Mouse (Mus musculus) urinary bladder, postnatal 36 days (tissue): ENCODE results near the gene Ankrd22.

Experiments
- DNase-seq, 2 experiments: peaks; one replicate each; pipeline ENCODE4 v3.0.0; 2022; ENCODE audit warnings: low spot score in 2 of 2, mixed read lengths in 1 of 2

The Ankrd22 gene

GRCm38 (mm10) chr19:34181234-34181633 lies 15.4 kb upstream of the Ankrd22 start:
- no peak for DNase-seq

DNA sequence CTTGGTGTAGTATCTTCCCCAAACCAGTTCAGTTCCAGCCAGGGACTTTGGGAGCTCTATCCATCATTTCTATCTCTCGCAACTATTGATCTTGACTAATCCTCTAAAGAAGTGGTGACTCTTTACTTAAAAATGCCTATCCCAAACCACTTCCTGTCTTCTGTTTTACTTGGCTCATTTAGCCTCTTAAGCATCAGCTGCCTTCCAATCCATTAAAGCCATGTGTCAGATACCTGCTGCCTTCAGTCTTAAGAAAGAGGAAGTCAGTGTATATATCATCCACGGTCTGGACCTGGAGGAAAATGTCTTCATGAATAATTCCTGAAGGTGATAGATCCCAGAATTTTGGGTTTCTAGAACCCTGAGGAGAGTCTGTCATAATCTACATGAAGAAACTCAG lies 14.5 kb upstream of the Ankrd22 start:
- DNase-seq, result no peak

DNA sequence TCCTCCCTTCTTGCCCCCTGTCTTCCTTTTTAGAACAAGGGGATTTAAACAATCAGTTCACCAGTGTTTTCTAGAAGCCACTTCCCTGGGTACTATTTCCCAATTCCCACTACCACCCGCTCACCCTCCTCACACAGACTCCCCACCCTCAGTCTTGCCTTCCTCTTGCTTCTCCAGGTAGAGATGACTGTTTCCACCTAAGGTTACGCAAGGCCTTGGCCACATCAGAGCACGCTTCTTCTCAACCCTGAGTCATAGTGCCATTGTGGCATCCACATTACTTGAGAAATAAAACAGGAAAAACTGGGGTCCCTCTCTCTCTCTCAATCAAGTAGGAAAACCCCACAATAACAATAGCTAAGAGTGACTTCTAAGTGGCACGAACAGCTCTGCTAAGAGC lies 13.3 kb upstream of the Ankrd22 start:
- DNase-seq, result no peak

DNA sequence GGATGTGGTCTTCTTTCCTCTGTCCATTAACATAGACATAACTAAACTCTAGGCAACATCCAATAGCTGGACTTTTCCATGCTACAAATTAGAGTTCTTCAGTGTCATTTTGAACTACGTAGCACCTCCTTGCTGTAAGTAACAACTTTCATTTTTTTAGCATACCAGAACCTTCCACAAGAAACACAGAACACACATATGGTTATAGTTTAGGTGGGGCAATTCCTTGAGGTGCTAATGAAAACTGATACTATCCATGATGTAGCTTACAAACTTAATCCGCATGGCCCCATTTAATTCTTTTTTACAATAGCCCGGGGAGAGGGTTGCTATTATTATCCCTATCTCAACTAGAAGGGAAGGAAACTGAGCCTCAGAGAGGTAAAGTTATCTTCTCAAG lies 8.2 kb upstream of the Ankrd22 start:
- no peak for DNase-seq

GRCm38 (mm10) chr19:34171167-34171566 lies 5.3 kb upstream of the Ankrd22 start:
- no peak for DNase-seq

GRCm38 (mm10) chr19:34169121-34169520 lies 3.3 kb upstream of the Ankrd22 start:
- DNase-seq, result no peak

DNA sequence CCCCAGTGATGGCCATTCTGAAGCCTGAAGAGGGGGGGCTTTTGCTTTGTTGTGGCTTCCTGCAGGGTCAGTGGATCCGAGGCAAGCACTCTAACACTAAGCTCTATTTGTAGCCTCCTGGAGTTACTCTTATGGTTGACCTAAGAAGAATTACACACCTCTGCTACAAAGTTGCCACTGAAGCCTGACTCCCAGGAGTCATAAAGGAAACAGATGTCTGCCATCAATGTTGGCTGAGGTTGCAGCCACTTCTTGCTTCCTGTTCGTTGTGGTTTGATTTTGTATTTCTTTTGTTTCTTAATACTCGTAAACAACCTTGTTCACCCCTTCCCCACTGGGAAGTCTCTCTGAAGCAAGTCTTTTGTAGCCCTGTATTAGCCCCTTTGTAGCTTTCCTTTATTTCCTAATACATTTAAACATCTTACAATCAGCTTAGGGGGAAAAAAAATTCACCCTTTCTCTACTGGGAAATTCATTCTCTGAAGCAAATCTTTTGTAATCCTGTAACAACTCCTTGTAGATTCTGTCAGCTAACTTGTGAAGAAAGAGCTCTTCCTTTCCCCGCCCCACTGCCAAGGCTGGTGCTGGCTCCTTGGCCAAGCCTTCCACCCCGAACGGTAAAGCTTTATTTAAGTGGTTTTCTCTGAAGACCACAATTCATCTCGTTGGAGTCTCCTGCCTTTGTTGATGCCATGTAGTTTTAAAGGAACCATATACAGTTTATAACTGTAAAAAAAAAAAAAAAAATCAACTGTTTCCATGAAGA lies 2.2 kb upstream of the Ankrd22 start:
- DNase-seq, result no peak

DNA sequence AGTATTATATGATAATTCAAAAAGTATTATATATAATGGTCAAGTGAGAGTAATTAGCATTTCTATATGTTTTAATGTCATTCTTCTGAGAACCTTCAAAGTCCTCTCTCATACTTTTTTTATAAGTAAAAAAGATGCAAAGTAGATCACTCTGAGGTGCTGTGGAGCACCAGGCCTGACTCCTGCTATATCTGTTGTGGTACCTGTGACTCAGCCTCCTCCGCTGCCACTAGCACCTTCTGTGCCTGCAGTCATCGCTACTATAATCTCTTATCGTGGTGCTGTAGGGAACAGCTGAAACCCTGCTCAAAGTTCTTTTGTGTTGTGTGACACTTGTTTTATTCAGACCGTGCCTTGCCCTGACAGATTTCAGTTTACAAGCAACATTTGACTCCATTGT lies 533 bp upstream of the Ankrd22 start:
- DNase-seq, result no peak

DNA sequence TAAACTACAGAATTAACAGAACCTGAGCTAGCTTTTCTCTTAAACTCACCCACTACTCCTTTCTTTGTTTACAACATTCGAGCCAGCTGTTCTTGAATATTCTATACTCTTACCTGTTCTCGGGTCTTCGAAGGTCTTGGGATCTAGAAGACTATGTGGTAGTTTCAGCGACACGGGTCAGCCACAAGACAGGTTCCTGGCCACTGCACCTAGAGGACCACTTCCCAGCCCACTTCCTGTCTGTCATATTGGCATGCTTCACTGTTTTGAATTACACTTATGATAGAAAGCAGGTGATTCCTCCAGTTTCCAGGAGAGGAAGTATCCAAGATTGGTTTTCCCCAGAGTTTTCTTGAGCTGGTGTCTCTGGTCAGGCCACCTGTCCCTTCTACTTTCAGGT lies 3.2 kb downstream of the Ankrd22 start:
- no peak for DNase-seq

GRCm38 (mm10) chr19:34153263-34154144 lies 12.3 kb downstream of the Ankrd22 start:
- DNase-seq, result no peak

GRCm38 (mm10) chr19:34151909-34152308 lies 13.9 kb downstream of the Ankrd22 start:
- no peak for DNase-seq

DNA sequence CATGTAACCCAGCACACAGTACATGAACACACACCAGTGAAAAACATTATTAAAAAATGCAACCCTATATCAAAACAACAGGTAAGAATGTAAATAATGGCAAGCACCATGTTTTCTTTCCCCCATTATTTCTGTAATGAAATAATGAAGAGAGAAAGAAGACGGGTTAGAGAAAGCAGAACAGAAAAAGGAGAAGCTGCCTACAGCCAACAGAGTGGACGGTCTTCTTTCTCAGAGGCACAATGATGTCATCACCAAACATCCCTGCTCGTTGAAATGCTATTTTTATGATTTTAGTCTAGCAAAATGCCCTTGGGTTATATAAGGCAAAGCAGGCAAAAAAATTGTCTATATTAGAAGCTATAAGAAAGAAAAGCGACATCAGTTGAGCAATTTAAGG lies 17.4 kb downstream of the Ankrd22 start:
- no peak for DNase-seq

- DNase-seq, result no peak
These were observed 26.3 kb downstream of the Ankrd22 start for GRCm38 (mm10) chr19:34139431-34140046.

DNA sequence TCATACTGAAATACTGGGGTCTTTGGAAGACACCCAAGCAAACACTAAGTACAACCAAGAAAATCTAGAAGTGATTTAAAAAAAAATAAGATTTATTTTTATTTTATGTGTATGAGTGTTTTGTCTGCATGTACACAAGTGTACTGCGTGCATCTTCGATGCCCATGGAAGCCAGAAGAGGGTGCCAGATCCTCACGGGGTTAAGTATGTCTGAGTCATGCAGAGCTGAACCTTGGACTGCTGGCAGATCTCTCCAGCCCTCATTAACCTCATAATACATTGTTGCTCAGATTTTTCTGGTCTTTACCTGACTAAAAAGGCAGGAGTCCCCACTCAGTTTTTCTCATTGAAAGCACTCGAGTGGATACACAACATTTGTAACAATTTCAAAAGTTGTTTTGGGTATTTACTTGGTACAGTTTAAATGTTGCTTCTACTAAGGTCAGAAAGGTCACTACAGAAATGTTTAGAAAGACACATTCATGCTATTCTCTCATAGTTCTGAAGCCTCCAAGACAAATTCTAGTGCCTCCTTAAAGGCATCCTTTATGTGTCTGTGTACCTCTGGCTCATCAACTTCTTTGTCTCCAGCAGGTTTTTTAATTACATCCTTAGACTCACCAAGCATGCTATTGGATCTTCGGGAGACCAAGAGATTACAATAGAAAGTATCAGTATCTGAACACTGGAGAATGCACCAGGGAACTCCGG lies 27.0 kb downstream of the Ankrd22 start:
- DNase-seq, result no peak

DNA sequence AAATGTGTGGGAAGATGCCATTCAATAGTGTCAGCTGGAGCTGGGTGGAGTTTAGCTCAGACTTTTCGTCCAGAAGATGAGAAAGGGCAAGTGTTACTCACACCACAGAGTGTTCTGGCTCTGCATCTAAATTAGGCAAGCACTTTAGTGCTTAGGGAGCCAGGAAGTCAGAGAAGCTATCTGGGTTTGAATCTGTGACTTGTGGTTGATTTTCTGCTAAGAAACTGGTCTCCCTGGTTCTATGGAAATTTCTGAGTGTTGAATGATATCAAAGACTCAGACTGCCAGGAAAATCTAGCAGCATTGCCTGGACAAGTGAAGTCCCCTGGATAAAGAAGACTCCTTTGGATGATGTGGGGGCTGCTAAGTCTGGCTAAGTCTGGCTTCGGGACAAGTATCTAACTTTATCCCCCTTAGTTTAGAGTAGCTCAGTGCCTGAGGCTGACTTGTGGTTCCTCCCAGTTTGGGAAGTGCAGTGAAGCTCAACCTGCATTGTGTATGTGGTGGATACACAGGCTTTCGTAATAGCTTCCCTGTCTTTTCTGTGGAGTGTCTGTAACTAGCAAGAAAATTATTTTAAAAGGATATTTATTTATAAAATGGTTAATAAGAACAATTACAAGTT lies 45.6 kb downstream of the Ankrd22 start:
- no peak for DNase-seq

DNA sequence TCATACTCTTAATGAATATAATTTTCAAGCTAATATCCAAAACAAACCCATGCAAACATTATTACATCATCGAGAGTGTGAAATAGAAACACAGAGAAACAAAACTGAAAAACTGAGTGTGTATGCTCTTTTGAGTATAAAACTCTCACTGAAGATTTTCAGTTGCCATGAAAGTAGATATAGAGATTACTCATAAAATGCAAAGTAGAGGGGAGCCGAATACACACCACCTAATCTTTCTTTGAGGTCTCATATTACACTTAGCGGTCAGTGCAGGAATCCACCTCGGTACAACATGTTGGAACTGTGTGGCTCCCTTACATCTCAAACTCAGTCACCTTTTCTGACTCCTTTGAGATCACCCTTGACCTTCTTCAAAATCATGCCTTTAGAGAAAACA lies 46.2 kb downstream of the Ankrd22 start:
- no peak for DNase-seq

GRCm38 (mm10) chr19:34119102-34119501 lies 46.8 kb downstream of the Ankrd22 start:
- DNase-seq, result peak; percentile 36 to 54

GRCm38 (mm10) chr19:34104841-34105240 lies 61.0 kb downstream of the Ankrd22 start:
- DNase-seq, result no peak

DNA sequence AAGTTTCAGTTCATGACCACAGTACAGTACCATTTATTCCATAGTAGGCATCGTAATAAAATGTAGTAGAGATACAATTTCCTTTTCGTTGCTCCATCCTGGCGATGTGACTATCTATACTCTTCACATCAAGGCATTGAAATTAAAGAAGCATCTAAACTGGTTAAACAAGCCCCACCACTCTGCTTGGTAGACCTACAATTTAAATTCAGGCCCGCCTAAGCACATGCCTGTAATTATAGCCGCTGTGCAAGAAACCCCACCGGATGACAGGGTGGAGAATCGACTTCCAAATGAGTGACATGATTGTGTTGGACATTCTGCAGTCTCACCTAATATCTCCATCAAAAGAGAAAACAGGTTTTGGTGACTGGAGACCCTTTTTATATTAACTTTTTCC lies 64.0 kb downstream of the Ankrd22 start:
- DNase-seq, result no peak

- no peak for DNase-seq
These were observed 65.2 kb downstream of the Ankrd22 start, which contains the start of gene Lipm for GRCm38 (mm10) chr19:34100633-34101032. Gene Lipm, plus strand, starts transcription at chr19:34100933.

GRCm38 (mm10) chr19:34096228-34096627 lies 69.6 kb downstream of the Ankrd22 start:
- no peak for DNase-seq
